Mouse (Mus musculus) adrenal gland, adult 10 weeks (tissue): Measurements from ENCODE around the gene Sema3g. TPM values are rescaled to one million over a fixed set of nuclear protein-coding genes. Genes with fewer than 3 reads are reported as not detected.

Source experiments
- polyA plus RNA-seq: library from polyadenylated mRNA; stranded (reverse); fragments of 350-450 nt; fragmentation: Illumina TruSeq; extraction: RNeasy Lipid Tissue Mini Kit (QIAGEN cat#74804); gene quantifications from one replicate; pipeline ENCODE4 v1.2.3, GENCODE M21; 2014; ENCODE audit warnings: low read depth, low replicate concordance

Gene Sema3g
- 1.7 TPM for polyA plus RNA-seq

DNA sequence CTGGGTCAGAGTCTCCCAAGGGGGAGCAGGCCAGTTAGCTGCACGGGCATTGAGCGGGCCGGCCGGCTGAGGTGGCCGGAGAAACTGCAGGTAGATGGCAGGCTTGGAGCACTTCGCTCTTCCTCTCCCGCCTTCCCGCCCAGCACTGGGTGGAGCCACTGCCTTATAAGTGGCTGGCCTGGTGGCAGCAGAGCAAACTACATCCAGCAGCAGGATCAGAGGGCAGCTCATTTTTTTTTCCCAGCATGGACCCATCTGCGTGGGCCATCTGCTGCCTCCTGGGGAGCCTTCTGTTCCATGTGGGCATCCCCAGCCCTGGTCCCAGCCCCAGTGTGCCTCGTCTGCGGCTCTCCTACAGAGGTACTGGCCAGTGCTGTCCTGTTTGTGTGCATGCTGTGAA, at the start of gene Sema3g:
Gene Sema3g, plus strand, starts transcription at position 195 of the 400 bp plus-strand sequence.

DNA sequence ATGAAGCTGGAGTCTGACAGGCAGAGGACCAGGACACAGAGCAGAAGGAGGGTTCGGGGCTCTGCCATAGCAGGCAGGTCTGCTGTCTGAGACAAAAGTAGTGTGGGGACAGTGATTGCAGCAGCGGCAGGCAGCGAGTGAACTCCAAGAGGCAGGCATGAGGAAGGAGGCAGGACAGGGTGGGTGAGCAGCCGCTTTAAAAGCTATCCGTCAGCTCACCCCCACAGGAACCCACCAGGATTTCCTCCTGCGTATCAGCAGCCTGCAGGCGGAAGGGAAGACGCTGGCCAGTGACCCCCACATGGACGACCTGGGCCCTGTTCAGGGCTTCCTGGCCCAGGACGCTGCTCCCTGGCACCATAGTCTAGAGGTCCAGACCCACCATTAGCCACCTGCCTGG, 49.2 kb upstream of the Sema3g start, which contains the start of gene Stab1:
Gene Stab1, minus strand, starts transcription at position 217 of the 400 bp plus-strand sequence.

DNA sequence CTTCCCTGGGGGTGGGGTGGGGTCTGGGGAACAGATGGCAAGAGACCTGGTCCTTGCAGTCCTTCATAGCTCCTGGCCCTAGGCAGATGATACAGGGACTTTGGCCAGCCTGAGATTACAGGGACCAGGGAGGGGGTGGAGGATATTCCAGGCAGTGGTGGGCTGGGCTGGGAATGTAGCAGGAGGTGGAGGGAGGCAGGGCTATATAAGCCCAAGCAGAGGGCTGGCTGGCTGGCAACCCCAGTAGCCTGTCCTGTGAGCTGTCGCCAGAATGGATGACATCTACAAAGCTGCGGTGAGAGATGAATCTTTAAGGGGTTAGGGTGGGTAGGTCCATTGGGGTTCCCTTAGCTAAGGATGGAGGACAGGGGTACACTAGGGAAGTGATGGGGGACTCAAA, 9.6 kb upstream of the Sema3g start, which contains the start of gene Tnnc1:
Gene Tnnc1, plus strand, starts transcription at position 229 of the 400 bp plus-strand sequence.

DNA sequence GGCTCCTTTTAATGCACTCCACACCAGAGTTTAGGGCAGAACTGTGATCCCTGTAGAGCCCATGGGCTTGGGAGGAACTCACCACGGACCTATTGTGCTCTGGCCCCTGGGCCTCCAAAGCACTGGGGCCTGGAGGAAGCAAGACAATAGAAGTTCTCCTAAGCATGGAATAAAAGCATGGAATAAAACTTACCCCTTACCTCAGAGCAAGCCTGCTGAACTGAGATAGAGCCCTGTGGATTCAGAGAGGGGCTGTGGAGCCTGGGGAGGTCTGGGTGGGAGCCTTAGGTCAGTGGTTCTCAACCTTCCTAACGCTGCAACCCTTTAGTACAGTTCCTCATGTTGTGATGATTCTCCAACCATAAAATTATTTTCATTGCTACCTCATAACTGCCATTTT, 814 bp upstream of the Sema3g start, which contains the start of gene Nisch:
Gene Nisch, minus strand, starts transcription at position 101 of the 400 bp plus-strand sequence.

DNA sequence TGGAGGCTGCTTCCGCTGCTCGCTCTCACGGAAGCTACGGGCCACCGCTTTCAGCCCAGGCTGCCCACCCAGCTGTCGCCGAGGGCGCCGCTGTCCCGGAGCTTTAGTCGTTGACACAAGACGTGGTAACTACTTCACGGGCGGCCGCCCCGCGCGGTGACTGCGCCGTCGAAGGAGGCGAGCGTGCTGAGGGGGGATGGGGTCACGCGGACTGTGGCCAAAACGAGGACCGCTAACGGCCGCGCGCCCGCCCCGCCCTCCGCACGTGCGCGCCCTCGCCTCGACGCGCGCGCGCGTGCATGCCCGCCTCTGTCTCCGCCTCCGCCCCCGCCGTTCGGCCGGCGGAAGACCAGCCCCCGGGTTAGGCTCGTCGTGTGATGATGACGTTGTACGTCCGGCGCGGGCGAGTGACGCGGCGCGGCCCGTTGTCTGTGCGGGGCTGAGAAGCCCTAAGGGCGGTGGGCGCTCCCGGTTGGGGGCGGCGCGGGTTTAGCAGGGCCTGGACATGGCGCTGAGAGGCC, 33.5 kb downstream of the Sema3g start, which contains the start of the genes Phf7 and Bap1:
Gene Phf7, minus strand, starts transcription at position 234 of the 521 bp plus-strand sequence.
Gene Bap1, plus strand, starts transcription at position 367 of the 521 bp plus-strand sequence.

Other genes with a start within 250 kb of the Sema3g start
- gene Glt8d1, start 216.5 kb upstream of the Sema3g start, polyA plus RNA-seq: 154 TPM
- 454 TPM for gene Spcs1, start 216.2 kb upstream of the Sema3g start, polyA plus RNA-seq
- 93.6 TPM for gene Pbrm1, start 198.7 kb upstream of the Sema3g start, polyA plus RNA-seq
- gene Gnl3, start 198.7 kb upstream of the Sema3g start, polyA plus RNA-seq: 211 TPM
- 16.9 TPM for gene Smim4, start 88.9 kb upstream of the Sema3g start, polyA plus RNA-seq
- 1.5 TPM for gene Nt5dc2, start 86.8 kb upstream of the Sema3g start, polyA plus RNA-seq
- gene Stab1, start 49.2 kb upstream of the Sema3g start, polyA plus RNA-seq: 5.4 TPM
- gene Tnnc1, start 9.5 kb upstream of the Sema3g start, polyA plus RNA-seq: not detected
- 64.7 TPM for gene Nisch, start 914 bp upstream of the Sema3g start, polyA plus RNA-seq
- 9.7 TPM for gene Phf7, start 33.5 kb downstream of the Sema3g start, polyA plus RNA-seq
- gene Bap1, start 33.6 kb downstream of the Sema3g start, polyA plus RNA-seq: 8.6 TPM
- gene Dnah1, start 106.0 kb downstream of the Sema3g start, polyA plus RNA-seq: 0.12 TPM
- gene Capn7, start 118.8 kb downstream of the Sema3g start, polyA plus RNA-seq: 177 TPM
- 125 TPM for gene Sh3bp5, start 218.2 kb downstream of the Sema3g start, polyA plus RNA-seq